Mouse (Mus musculus): ENCODE measurements around the gene Irak1bp1.
A peak's percentile ranks its signal among the peaks of the same experiment; 100 is the strongest.

Gene Irak1bp1

DNA sequence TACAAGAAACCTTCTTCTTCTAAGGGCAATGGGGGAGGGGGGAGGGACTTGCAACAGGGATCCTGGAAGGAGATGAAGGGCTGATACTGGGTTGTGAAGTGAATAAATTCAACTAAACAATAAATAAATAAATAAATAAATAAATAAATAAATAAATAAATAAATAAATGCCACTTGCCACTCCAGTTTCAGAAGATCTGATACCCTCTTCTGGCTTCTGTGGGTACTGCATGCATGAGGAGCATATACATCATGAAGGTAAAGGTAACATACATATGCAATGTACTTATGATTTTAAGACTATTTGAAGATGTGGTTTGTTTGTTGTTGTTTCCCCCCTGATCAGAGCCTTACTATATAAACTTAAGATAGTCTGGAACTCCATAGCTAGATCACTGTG lies 54.8 kb downstream of the Irak1bp1 start:
- DNase-seq (ENCODE audit: low read depth): peak; percentile 22

DNA sequence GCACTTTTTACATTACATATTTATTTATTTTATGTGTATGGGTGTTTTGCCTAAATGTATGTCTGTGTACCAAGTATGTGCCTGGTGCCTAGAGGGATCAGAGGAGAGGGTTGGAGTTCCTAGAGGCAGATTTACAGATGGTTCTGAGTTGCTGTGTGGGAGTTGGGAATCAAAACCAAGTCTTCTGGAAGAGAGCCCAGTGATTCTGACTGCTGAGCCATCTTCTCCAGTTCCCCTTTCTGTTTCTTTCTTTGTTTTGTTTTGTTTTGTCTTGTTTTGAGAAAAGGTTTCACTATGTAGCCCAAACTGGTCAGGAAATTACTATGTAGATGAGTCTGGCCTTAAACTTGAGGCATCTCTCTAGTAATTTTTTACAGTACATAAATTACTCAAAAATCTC lies 59.3 kb downstream of the Irak1bp1 start:
- no peak for DNase-seq (ENCODE audit: low read depth)

All from c-Kit-positive CD71-positive TER-119-negative erythroid progenitor cells, embryonic 14.5 days (primary cell).